Mouse (Mus musculus) midbrain, embryonic 10.5 days (tissue): ENCODE results near the gene Adgrl3. TPM values are rescaled to one million over a fixed set of nuclear protein-coding genes. Genes with fewer than 3 reads are reported as not detected.

ENCODE experiments used
- DNase-seq: peaks from one replicate; pipeline ENCODE4 v3.0.0-alpha.2; 2017; ENCODE audit warnings: low spot score
- H3K27ac ChIP-seq: fragments of 300-500 bp; sonication (generic); replicated peaks from 2 replicates; pipeline ENCODE4 v1.5.1; 2016; ENCODE audit warnings: mild to moderate bottlenecking
- H3K27me3 ChIP-seq: fragments of 300-500 bp; sonication (generic); 2 replicates; pipeline ENCODE4 v1.6.1; 2016; ENCODE audit warnings: low read depth, mild to moderate bottlenecking; ENCODE audit not compliant: poor library complexity, severe bottlenecking
- H3K36me3 ChIP-seq: fragments of 300-500 bp; sonication (generic); 2 replicates; pipeline ENCODE4 v1.6.1; 2016; ENCODE audit warnings: mild to moderate bottlenecking, moderate library complexity
- H3K4me1 ChIP-seq: fragments of 300-500 bp; sonication (generic); 2 replicates; pipeline ENCODE4 v1.6.1; 2016
- H3K4me3 ChIP-seq: fragments of 300-500 bp; sonication (generic); 2 replicates; pipeline ENCODE4 v1.5.1; 2016; ENCODE audit warnings: mild to moderate bottlenecking, moderate library complexity
- H3K9me3 ChIP-seq: fragments of 300-500 bp; sonication (generic); replicated peaks from 2 replicates; pipeline ENCODE4 v1.6.1; 2016; ENCODE audit warnings: mild to moderate bottlenecking
- WGBS: fragments of 180-500 bp; shearing (Covaris S2); methylation state at CpG from one replicate; pipeline ENCODE4 v1.1.7; 2016; 5-methylcytosine and 5-hydroxymethylcytosine counted together
- polyA plus RNA-seq: library from polyadenylated mRNA; unstranded; fragments of >200 nt; fragmentation: Nextera tagmentation; extraction: Ambion mirVana; gene quantifications from 2 replicates; pipeline ENCODE4 v1.2.1, GENCODE M21; 2016

Adgrl3 gene
- polyA plus RNA-seq, 1 experiment from 2014 or later, result 11.7 TPM

DNA sequence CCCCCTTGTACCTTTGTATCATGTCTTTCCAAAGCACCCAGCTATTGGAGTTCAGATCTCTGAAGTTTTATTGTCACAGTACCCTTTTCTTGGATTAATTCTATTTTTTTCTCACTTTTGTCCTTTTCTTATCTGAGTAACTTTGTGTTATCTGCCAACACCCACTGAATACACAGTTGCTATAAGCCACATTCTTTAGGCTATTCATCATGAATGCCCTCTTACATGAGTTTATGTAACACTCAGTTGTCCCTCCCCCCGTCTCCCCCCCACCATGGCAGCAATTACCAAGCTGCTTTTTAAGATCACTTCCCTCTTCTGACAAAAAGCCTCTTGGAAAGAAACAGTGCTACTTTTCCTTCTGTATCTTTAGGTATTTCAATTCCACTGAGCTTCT lies 655.0 kb downstream of the Adgrl3 start:
- no peak for DNase-seq
- Histone ChIP-seq H3K4me3 (no peak overlapping the region), H3K4me1 (no peaks in the 10 kb centered on the region), H3K9me3 (no peaks in the 10 kb centered on the region), H3K36me3 (no peaks in the 10 kb centered on the region), H3K27ac (no peak overlapping the region), H3K27me3 (no peaks in the 10 kb centered on the region)
- WGBS, result 85% methylated on average over 1 of the region's 1 CpGs

DNA sequence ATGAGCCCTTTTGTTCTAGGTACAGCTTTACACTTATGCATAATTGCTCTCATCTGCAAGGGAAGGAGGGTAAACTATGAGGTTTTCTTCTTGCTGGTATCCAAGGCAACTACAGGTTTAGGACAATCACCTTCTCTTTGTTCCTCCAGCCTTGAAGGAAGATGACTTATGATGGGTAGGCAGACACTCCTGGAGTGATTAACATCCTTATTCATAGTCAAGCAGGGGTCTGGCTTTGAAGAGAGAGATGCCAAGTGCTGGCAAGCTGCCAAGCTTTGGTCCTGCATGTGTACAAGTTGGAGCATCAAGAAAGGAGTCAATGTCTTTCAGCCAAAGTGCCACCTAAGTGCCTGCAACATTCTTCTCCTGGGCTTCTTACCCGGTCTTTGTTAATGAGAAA lies 657.0 kb downstream of the Adgrl3 start:
- WGBS, result 93% methylated on average over 1 of the region's 1 CpGs
- no peak for DNase-seq
- no peaks in the 10 kb centered on the region for H3K27me3 ChIP-seq

DNA sequence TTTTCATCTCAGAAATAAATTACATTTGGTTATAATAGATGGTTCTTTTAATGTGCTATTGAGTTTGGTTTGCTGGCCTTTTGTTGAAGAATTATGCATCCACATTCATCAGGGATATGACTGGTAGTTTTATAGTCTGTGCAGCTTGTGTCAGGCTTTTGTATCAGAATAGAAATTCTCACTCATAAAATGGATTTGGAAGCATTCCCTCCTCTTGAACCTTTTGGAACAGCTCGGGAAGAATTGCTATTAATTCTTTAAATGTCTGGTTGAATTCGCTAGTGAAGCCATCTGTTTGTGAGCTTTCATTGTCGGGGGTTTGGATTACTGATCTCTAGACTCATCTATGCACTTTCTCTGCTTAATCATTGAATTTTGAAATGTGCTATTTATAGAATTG lies 666.3 kb downstream of the Adgrl3 start:
- Histone ChIP-seq H3K36me3 (no peaks in the 10 kb centered on the region), H3K4me1 (no peaks in the 10 kb centered on the region), H3K27me3 (no peaks in the 10 kb centered on the region), H3K27ac (no peak overlapping the region), H3K9me3 (no peaks in the 10 kb centered on the region), H3K4me3 (no peak overlapping the region)
- 89% methylated on average over 3 of the region's 3 CpGs for WGBS
- DNase-seq, result no peak

More for the DNA sequence above, 657.0 kb downstream of the Adgrl3 start:
- Histone ChIP-seq H3K36me3 (no peaks in the 10 kb centered on the region), H3K4me1 (no peaks in the 10 kb centered on the region), H3K27ac (no peak overlapping the region), H3K9me3 (no peaks in the 10 kb centered on the region), H3K4me3 (no peak overlapping the region)

DNA sequence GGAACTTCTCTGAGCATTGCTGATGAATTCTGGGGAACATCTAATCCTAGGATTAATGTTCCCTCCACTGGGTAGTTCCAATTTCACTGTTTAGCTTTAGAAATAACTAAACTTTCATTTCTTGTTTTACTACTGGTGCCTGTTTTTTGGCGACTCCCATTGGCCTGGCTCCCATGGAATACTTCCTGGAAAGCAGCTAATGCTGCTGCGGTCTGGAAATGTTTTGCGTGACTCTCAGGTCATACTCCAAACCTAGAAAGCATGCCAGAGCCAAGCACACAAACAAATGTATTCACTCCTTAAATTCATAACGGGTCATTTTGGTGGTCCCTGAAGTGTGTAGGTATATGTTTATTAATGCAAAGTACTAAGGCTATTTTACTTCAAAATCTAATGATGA lies 666.9 kb downstream of the Adgrl3 start:
- H3K27ac ChIP-seq, result no peak overlapping the region
- no peak overlapping the region for H3K4me3 ChIP-seq
- no peaks in the 10 kb centered on the region for H3K4me1 ChIP-seq
- 95% methylated on average over 4 of the region's 4 CpGs for WGBS
- no peak for DNase-seq
- H3K27me3 ChIP-seq, result no peaks in the 10 kb centered on the region
- no peaks in the 10 kb centered on the region for H3K36me3 ChIP-seq
- no peaks in the 10 kb centered on the region for H3K9me3 ChIP-seq

DNA sequence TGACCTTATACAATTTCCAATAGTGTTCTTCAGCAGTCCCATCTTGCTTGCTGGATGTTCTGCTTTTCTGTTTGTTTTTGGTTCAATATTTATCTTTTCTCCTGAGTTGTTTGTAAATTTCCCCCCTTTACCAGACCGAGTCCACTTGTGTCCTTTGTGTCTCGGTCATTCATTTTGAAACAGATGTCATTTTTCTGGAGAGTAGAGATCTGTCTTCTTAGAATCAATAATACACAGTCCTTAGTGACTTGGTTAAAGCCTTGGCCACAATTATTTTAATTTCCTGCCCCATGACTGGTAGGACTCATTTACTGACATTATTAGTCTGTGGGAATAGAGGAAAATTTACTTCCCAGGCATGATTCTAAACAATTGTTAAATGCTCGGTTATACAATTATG lies 709.7 kb downstream of the Adgrl3 start:
- 80% methylated on average over 3 of the region's 3 CpGs for WGBS
- no peak for DNase-seq
- no peaks in the 10 kb centered on the region for H3K27me3 ChIP-seq
- H3K4me3 ChIP-seq, result no peak overlapping the region
- no peaks in the 10 kb centered on the region for H3K36me3 ChIP-seq
- H3K4me1 ChIP-seq, result peaks cover 15% of the 10 kb centered on the region
- no peaks in the 10 kb centered on the region for H3K9me3 ChIP-seq
- H3K27ac ChIP-seq, result no peak overlapping the region

DNA sequence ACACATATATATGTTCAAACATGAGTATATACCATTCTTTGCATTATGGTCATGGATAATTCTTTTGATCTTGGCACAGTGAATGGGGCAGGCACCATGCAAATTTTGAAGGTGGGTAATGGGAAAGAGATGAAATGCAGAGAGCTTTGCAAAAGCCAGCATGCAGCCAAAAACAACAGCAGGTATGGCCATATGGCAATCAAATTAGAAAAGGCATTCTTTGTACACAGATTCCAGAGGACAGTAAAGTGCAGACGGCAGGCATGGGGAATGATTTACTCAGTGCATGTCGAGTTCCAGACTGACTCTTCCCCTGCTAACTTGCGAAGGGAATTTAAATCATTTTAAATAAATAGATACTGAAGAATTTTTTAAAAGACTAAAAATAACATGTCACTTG lies 716.1 kb downstream of the Adgrl3 start:
- DNase-seq, result no peak
- Histone ChIP-seq H3K27ac (no peak overlapping the region), H3K4me1 (no peaks in the 10 kb centered on the region), H3K27me3 (no peaks in the 10 kb centered on the region), H3K4me3 (no peak overlapping the region), H3K36me3 (no peaks in the 10 kb centered on the region), H3K9me3 (no peaks in the 10 kb centered on the region)
- 81% methylated on average over 3 of the region's 3 CpGs for WGBS

DNA sequence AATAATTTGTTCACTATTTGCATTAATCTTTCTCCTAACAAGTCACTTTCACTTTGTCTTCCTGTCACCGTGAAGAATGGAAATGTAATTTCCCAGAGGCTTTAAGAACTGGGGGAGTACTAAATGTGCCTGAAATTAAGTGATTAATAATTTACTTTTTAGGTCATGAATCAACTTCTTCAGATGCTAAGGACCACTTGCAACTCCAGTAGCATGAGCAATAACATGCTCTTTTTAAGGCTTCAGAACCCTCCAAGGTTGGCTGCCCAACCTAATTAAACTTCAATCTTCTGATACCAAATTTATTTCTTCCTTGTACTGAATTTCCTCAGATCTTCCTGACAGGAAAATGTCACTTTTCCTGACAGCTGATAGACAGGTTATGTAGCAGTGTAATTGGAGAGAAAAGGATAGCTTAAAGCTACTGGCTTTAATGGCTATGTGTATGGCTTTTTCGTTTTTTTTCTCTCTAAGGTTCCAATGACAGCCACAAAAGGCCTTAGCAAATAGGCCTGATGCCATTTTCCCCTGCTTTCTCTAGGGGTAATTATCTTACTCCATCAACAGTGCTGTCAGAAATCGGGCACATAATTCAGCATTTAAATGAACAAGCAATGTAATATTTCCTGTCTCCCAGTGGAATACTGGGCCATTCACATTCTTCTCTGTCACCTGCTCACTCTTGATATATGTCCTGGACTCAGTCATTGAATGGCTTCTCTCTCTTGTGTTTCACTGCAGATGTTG lies 718.5 kb downstream of the Adgrl3 start:
- no peak overlapping the region for H3K27ac ChIP-seq
- WGBS, result 86% methylated on average over 3 of the region's 3 CpGs
- no peaks in the 10 kb centered on the region for H3K36me3 ChIP-seq
- no peak for DNase-seq
- no peak overlapping the region for H3K4me3 ChIP-seq
- H3K4me1 ChIP-seq, result no peaks in the 10 kb centered on the region
- H3K27me3 ChIP-seq, result no peaks in the 10 kb centered on the region
- H3K9me3 ChIP-seq, result no peaks in the 10 kb centered on the region

DNA sequence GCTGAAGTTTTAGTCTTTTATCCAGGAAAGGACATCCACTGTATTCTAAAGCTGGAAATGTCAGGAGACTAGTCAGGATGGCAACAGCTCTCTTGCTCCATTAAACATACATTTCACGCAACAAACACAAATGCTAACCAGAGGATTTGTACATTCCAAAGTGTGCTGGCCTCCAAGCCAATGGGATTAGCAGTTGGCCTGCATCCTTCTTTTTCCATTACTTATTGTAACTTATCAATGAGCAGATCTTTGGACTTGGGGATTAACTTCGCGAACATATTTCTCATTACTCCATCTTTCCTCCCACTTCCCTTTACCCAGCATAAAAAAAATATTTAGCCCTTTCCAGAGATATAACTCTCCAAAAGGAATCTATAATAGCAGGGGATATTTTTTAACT lies 732.5 kb downstream of the Adgrl3 start:
- no peak overlapping the region for H3K4me3 ChIP-seq
- DNase-seq, result no peak
- no peaks in the 10 kb centered on the region for H3K9me3 ChIP-seq
- WGBS, result 78% methylated on average over 3 of the region's 3 CpGs
- H3K4me1 ChIP-seq, result no peaks in the 10 kb centered on the region
- H3K36me3 ChIP-seq, result no peaks in the 10 kb centered on the region
- no peaks in the 10 kb centered on the region for H3K27me3 ChIP-seq
- no peak overlapping the region for H3K27ac ChIP-seq

DNA sequence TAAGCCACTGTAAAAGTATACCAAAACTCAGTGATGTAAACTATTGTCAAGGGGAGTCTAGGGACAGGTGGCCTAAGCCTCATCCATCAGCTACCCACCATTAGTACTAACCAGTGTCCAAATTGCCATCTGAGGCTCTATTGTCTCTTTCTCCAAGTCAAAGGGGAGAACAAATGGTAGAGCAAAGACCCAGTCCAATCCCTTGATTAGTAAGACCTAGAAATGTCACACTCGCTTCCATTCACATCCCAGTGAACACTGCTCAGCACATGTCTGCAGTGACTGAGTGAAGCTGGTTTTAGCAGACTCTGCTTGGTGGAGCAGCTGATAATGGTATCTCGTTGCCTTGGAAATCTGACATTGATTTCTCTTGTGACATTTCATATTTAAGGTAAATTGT lies 735.8 kb downstream of the Adgrl3 start:
- no peak for DNase-seq
- Histone ChIP-seq H3K27ac (no peak overlapping the region), H3K4me3 (no peak overlapping the region), H3K9me3 (no peaks in the 10 kb centered on the region), H3K4me1 (no peaks in the 10 kb centered on the region), H3K27me3 (no peaks in the 10 kb centered on the region), H3K36me3 (no peaks in the 10 kb centered on the region)
- 92% methylated on average over 2 of the region's 2 CpGs for WGBS

DNA sequence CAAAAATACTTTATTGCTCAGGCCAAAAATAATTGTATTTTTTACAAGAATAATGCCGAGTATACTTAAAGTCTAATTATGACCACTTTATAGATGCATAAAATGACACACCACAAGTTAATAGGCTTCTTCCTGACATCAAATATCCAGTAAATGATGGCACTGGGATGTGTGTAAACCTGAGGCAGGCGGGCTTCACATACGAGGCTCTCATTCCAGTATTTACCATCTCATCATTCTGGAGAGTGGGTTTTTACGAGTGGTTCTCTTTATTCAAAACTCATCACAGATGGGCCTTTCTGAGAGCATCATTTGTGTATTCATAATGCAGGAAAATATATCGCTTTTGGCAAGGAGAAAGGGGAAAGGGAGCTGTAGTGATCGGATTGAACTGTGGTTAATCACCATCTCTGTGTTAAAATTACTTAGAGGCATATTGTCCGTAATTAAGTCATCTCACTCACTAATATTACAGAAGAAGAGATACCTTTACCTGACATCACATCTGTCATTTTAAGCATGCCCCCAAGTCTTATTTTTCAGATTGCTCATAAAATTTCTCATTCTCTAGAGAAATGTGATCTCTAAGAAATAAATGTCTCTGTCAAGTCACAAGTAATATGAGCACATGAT lies 737.3 kb downstream of the Adgrl3 start:
- no peak for DNase-seq
- H3K27ac ChIP-seq, result no peak overlapping the region
- WGBS, result 89% methylated on average over 7 of the region's 7 CpGs
- no peaks in the 10 kb centered on the region for H3K36me3 ChIP-seq
- H3K4me3 ChIP-seq, result no peak overlapping the region
- H3K9me3 ChIP-seq, result no peaks in the 10 kb centered on the region
- no peaks in the 10 kb centered on the region for H3K27me3 ChIP-seq
- H3K4me1 ChIP-seq, result no peaks in the 10 kb centered on the region; the same call in 1 of the 2 replicates

DNA sequence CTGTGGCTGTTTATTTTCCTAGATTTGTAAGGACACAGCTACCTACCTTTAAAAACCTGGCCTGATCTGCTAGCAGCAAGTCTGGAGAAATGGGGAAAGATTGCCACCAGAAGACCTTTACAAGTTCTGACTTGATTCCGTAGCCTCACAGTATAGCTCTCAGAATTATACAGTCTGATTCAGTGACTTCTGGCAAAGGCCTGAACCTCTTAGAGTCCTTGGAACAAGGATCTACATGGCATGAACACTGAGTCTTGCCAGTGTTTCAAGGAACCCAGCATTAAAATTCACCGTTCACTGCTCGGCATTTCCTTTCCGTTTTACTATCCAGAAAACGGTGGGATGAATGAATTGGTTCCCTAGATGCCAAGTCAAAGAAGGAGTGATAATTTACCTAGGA lies 756.3 kb downstream of the Adgrl3 start:
- WGBS, result 93% methylated on average over 5 of the region's 5 CpGs

DNA sequence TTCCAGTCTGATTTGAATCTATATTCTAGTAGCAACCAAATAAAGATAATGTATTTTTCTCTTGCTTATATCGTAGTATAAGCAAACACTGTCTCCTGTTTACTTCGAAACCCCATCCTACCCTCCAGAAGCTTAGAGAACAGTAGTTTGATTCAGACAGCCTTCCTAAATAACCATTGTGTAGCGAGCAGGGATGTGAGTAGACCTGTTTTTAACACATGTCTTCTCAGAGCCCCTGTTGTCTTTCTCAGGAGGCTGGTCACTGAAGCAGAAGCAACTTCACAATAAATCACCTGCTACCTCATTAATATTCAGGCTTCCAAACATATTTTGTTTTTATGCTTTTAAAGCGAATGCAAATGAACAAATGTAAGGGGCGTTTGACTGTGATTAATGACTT lies 756.8 kb downstream of the Adgrl3 start:
- H3K27ac ChIP-seq, result no peak overlapping the region
- no peaks in the 10 kb centered on the region for H3K4me1 ChIP-seq
- WGBS, result 85% methylated on average over 5 of the region's 5 CpGs
- H3K36me3 ChIP-seq, result no peaks in the 10 kb centered on the region
- no peaks in the 10 kb centered on the region for H3K9me3 ChIP-seq
- no peak overlapping the region for H3K4me3 ChIP-seq
- no peaks in the 10 kb centered on the region for H3K27me3 ChIP-seq
- no peak for DNase-seq

More for the DNA sequence above, 756.3 kb downstream of the Adgrl3 start:
- DNase-seq, result no peak
- H3K27me3 ChIP-seq, result no peaks in the 10 kb centered on the region
- no peak overlapping the region for H3K4me3 ChIP-seq
- no peaks in the 10 kb centered on the region for H3K9me3 ChIP-seq
- no peaks in the 10 kb centered on the region for H3K4me1 ChIP-seq
- H3K36me3 ChIP-seq, result no peaks in the 10 kb centered on the region
- H3K27ac ChIP-seq, result no peak overlapping the region

DNA sequence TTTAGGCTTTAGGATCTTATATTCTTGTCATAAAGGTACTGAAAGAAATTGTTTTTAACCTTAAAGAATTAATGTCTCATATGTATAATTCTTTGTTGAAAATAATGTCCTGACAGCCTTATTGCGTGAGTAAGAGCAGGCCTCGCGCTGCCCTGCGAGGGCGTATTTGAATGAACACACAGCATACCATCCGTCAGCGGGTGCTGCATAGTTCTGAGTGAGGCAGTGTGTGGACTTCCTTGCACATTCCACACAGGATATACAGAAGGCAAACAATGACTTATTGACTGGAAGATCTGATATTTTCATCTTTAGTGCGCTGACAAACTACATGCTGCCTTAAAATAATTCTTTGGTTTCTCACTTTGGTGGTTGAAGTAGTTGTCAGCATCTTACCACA lies 764.8 kb downstream of the Adgrl3 start:
- no peak for DNase-seq

More for the DNA sequence above, 764.8 kb downstream of the Adgrl3 start:
- H3K4me3 ChIP-seq, result no peak overlapping the region
- WGBS, result 89% methylated on average over 8 of the region's 8 CpGs
- H3K36me3 ChIP-seq, result no peaks in the 10 kb centered on the region
- H3K27me3 ChIP-seq, result no peaks in the 10 kb centered on the region
- H3K27ac ChIP-seq, result no peak overlapping the region
- peaks cover 11% of the 10 kb centered on the region for H3K4me1 ChIP-seq
- no peaks in the 10 kb centered on the region for H3K9me3 ChIP-seq
